Mouse (Mus musculus) natural killer cell, adult 2 months (primary cell): ENCODE measurements at regions not wholly inside any gene's neighbourhood (a gene's known extent, or its start where the extent isn't known, plus 50 kb on each side); places are given as distances from the start of the nearest gene placed in this dataset.
A peak's percentile ranks its signal among the peaks of the same experiment; 100 is the strongest.
"Not testable (repeated sequence)": the region's sequence is repeated elsewhere in the genome, so short reads cannot be mapped to it uniquely, and the experiment has no call there.

Source experiments
- DNase-seq, 2 experiments: peaks; one replicate each; pipeline ENCODE4 v3.0.0; 2022; ENCODE audit warnings: low spot score in 2 of 2

DNA sequence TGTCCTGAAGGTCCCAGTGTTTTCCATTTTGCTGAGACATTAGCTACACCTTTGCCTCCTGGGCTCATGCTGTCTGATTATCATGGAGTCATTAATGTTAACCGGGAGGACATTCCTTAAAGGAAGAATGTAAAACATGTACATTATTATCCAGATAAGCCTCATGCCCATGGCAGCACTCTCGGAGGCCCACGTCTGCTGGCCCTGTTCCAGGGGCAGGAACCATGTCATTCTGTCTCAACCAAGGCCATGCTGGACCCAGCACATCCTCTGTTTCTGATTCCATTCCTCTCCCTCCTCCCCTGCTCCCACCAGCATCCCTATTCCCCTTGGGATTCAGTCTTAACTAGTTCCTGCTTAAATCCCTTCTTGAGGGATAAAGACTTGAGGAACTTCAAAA, 139.1 kb downstream of the Sptssa start:
- DNase-seq = no peak

DNA sequence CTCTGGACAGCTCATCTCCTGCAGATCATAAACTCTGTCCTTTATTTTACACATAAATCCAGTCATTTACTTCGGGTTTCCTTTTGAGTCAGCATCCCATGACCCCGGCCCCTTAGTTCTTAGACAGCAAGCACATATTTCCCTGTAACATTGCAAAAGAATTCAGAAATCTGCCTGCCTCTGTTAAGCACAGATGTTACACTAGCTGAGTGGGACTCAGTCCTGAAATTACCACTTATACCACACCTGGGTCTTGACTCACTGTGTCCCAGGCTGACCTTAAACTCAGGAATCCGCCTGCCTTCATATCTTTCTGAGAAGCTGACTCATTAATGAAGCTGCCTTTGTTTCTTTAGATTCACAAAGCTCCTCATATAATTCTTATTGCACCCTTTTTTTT, 139.9 kb downstream of the Sptssa start:
- no peak for DNase-seq

DNA sequence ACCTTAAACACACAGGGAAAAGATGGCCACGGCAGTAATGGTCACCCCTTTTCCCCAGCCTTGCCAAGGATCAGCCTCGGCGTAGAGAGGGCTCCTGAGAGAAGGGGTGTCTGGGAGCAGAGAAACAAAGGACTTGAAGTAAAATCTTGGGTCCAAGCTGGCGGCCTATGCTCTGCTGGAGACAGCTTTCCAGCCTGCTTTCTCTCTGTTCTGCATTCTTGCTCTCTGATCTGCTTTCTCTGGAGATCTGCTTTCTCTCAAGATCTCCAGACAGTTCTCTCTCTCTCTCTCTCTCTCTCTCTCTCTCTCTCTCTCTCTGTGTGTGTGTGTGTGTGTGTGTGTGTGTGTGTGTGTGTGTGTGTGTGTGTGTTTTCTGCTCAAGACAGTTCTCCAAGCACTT, 140.3 kb downstream of the Sptssa start:
- not testable (repeated sequence) for DNase-seq

DNA sequence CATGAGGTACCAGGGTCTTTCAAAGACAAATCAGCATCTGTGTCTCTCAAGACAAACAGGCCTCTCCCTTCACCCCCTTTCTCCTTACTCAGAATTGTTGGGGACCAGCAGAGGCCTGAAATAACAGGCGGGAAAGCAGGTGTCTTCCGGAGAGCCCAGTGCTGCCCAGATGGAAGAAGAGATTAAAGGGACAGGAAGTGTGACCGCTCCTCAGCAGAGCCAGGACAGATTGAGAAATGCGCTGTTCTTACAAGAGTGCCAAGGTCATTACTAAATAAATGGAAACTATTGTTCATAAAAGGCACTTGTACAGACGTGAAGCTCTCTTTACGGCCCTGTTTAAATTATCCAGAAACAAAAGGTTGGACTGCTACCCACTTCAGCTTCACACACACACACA, 146.5 kb downstream of the Sptssa start:
- DNase-seq = no peak

DNA sequence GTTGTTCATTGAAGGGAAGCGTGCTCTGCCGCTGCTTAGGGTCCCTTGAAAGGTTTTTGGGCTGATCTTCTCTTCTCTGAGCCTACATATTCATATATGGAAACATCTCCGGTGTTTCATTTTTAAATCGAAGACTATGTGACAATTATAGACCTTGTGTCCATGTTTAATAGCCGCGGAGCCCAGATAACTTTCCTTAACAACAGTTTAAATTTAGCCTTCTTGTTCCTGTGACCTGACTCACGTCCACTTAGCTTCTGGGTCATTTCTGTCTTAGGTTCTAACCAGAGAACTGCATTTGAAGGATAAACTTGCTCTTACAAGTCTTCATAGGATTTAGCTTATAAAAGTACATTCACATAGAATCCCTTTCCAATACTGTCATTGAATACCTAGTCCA, 153.6 kb downstream of the Sptssa start:
- DNase-seq = no peak

DNA sequence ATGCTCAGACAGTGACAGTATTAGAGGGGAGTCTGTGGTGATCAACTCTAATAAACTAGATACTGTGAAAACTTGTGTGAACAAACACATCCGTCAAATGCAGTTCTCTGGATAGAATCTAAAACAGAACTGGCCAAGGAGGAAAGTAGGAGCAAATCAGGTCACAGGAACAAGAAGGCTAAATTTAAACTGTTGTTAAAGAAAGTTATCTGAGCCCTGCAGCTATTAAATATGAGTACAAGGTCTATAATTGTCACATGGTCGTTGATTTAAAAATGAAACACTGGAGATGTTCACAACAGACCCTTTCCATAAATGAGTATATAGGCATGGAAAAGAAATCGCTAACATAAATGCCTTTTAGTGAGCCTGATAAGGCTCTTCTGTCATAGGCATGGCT, 156.4 kb downstream of the Sptssa start:
- no peak for DNase-seq

DNA sequence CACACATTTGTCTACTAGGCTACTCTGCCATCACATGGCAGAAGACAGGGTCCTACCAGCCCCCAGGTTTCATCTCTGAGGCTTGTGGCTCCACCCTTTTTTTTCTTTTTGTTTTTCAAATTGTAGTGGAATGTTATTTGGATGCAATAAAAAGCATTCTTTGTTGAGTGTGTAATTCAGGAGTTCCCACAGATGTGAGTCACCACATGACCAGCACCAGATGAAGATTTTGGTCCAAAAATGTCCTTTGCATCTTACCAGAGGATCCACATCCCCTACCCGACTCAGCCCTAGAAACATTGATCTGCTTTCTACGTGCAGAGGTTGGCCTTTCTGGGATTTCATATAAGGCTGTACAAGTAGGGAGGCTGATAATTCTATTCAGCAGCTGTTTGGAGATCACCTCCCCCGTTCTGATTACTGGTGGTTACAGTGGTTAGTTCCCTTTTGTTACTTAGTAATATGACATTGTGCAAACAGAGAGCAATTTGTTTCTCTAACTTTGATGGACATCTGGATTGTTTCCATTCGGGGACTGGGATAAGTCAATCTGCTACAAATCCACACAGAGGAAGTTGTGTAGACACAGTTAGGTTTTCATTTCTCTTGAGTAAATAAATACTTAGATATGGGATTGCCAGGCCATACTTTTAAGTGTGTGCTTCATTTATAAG, 160.5 kb downstream of the Sptssa start:
- no peak for DNase-seq

DNA sequence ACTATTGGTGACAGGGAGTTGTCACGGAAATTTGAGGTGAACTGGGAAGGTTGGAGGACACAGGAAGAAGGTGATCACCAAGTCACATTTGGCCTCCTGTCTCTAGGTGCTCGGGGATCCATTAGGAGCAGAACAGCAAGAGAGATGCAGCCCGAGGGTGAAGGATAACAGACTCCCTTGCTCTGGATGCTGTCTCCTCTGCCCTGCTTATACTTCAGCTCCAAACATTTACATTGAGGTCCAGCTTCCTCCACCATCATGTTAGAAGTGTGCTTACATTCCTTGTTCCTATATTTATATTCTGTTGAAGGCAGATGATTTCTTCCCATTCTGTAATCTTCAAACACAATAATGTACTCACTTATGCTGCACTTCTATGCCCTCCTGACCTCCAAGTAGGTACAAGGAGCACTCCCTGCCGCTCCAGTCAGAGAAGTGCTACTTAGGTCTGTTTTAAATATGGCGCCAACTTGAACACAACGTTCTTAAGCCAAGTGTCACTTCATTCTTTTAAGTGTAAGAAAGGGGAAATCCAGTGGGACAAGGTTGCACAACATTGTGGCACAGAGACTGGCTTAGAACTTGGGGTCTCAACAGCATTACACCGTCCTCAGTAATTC, 161.5 kb downstream of the Sptssa start:
- DNase-seq = no peak

DNA sequence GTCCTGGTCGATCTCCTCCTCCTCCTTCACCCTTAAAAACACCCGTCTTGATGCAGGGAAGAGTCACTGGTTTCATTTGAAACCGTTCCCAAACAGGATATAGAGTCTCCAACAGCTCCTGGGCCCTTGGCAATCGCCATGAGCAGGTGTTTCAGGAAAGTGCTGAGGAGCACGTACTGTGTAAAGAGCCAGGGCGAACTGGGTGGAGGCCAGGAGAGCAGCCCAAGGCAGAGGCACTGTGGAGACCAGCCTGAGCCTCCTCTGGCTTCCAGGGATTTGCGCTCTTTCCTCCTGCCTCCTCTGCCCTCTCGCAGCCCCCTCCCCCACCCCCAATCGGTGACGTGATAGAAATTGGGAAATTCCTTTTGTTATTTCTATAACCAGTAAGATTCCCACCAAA, 163.6 kb downstream of the Sptssa start:
- no peak for DNase-seq

DNA sequence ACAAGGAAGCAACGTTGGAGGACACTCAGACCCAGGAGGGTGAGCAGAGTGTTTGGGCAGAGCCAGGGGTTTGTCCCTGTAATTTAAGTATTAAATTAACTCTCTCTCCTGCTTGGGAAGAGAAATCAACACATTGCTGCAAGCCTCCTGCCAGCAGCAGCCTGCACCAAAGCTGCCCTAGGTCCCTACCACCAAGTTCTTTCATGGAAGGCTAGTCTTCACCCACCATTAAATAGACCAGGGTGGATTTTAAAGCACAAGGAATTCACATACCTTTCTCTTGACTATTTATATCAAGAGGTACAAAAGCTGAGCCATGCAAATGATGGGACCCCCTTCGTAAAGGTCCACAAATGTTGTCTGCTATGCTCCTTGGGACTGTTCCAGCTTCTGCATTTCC, 165.9 kb downstream of the Sptssa start:
- no peak for DNase-seq

DNA sequence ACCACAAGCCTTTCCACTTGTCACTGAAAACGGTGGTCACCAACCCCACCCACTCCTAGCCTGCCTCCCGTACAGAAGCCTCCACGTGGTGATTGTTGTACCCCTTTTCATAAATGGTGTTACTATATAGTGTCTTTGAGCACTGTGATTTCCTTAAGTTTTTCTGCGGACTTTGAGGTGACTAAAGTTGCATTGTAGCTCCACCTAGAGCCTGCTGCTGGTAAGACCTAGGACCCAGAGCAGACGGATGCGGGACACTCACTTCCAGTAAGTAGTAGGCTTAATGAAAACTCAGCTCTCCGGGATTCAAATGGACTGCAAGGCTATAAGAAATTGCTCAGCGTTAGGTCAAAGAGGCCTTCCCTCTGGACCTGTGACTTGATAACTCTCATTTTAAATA, 166.7 kb downstream of the Sptssa start:
- peak; percentile 18 to 45 for DNase-seq

DNA sequence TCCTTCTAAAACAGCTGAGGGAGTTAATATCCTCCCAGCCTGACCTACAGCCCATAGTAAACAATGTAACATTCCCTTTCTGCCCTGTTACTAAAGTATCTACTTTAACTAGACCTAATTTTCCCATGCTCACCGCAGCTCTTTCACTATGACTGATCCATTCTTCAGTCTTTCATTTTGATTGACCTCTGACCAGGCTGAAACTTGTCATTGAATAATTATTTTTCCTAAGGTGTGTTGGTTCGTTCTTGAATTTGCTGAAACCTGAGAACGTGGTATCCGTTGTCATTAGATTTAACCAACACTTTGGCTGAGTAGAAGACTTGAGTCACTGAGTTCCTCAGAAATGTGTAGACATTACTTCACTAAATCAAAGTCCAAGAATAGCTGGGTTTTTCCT, 168.7 kb downstream of the Sptssa start:
- DNase-seq = no peak

DNA sequence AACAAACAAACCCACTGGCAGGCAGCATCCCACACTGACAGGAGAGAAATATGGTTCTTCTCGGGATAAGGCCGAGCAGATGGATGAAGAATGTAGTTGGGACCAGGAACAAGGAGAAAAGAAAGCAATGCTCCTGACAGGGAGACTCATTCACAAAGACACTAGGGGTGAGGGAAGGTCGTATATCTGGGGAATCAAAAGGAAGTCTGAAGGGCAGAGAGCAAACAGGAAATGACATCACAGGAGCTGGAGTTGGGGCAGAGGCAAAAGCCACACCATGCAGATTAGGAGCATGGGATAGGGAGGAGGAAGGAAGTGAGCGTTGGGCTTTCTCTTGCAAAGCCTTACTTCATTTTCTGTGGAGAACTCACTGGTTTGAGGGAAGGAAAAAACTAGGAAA, 174.4 kb downstream of the Sptssa start:
- DNase-seq = no peak

DNA sequence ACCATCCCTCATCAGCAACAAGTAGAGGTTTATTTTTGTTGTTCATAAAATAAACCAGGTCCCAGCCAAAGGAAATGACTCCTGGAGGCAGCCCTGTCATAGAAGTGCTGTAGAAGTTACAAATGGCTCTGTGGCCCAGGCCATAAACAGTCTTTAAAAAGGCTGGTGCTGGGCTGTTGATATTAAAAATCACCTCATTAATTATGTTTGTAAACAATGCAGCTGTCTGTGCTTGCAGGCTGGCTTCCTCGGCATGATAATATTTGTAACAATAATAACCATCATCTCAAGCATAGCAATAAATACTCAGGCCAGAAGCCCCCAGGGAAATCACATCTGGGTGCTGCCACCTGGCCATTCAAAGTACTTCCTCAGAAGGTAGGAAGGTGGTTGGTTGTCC, 176.5 kb downstream of the Sptssa start:
- no peak for DNase-seq

DNA sequence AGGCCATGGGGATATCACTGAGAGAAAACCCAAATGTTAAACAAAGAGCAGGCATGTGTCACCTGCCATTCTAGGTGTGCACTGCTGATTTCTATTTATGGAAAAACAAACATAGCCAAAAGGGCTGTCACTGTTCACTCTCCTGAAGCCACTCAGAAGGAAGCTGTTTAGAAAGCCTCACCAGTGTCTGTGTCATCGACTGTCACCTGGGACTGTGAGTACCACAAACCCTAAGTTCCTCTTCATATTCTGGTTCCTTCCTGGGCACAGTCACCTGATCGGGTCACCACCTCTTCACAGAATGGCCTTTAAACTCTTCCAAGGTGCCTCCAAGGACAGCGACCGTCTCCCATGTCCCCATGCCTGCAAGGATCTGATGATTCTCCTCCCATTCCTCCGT, 183.5 kb downstream of the Sptssa start:
- DNase-seq = peak in 1 of 2 experiments; percentile 5

DNA sequence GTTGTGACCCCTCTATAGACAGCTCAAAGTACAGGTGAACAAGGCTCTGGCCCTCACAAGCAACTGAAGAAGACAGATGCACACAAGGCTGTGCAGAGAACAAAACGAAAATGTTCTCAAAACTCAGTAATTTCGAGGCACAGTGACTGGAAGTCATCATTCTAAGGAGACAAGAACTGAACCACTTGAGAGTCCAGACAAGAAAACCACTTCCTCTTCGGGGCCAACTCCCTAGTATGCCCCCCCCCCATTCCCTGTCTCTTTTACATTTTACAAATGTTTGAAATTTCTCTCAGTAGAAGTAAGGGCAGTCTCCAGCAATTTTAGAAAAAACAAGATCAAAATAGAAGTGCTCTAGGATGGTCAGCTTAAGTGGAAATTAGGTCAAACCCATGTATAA, 184.0 kb downstream of the Sptssa start:
- DNase-seq = no peak

DNA sequence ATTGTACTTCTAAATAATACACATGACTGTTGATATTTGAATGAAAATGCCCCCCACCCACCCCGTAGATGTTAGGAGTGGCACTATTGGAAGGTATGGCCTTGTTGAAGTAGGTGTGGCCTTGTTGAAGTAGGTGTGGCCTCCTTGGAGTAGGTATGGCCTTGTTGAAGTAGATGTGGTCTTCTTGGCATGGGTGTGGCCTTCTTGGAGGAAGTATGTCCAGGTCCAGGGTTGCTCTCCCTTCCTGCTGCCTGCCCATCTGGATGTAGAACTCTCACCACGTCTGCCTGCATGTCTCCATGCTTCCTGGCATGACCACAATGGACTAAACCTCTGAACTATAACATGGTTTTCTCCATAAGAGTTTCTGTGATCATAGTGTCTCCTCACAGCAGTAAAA, 188.7 kb downstream of the Sptssa start:
- no peak for DNase-seq

DNA sequence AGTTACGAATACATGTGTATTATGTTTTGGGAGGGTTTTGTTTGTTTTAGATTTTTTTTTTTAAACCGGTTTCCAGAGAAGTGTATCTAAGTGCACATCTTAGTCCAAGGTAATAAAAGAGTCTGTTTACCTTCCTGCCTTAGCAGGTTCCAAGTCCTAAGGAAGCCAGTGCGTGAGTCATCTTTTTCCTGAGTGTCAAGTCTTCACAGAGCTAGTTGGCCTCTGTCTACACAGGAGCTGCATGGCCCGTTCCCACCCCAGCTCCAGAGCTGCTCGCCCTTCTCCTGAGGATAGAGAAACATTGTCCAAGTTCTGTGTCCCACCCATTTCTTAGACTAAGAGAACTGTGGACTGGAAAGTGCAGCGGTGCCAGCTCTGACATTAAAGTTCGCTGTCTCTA, 192.6 kb downstream of the Sptssa start:
- DNase-seq = no peak

DNA sequence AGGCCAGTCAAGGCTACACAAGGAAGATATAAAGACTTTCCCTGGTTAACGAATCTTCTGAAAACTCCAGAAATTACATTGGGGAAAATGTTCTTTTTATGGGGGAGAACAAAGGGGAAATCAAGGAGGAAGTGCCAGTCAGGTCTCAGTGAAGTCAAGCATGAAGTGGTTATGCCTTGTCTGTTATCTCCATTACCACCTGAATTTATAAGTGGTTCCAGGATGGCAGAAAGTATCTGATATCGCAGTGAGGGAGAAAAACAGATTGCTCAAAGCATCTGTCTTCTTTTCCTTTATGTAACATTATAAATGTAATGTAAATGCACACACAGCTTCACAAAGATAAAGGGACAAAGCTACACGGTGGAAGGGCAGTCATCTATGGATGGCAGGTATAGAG, 195.0 kb downstream of the Sptssa start:
- no peak for DNase-seq

DNA sequence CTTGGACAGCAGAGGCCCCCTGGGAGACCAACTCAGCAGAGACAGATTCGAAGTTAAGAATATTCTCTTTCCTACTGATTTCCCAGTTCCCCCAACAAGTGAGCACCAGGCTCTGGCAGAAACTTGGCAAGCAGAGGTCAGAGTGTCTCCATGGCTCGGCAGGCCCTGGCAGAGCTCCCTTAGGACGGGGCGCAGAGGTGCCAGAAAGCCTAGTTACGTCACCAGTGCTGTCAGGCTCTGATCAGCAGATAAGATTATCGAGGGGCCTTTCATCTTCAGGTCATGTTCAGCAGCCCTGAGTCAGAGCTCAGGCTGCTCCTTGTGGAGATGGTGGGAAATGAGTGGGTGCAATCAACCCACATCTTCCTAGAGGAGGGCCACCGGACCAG, 196.2 kb downstream of the Sptssa start:
- no peak for DNase-seq

DNA sequence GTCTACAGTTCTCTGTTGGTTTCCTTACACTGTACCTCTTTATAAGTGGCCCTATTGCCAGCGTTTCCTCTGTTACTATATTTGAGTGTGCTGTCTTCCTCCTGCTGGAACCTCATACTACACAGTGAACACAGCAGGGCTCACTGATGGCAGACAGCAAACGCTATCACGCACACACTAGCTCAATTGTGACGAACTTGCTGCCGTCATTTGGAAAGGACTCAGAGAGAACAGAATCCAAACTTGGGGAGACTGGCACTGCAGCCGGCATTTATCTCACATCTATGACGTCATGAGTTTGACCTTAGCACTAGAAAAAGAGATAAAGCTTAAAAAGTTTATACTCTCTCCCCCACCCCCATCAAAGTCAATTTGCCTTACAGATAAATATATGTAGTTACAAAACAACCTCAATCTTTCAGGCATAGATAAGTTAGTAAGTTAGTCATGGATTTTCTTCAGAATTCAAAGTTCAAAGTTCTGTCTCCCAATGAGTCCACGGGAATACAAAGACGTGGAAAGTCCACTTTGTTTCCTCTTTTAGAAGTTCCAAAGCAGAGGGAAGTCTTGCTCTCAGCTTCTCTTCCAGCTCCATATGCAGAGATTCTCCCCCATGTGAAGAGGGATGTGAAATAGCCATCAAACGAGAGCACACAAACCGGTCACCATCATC, 196.8 kb downstream of the Sptssa start:
- peak in 1 of 2 experiments; percentile 5 for DNase-seq

DNA sequence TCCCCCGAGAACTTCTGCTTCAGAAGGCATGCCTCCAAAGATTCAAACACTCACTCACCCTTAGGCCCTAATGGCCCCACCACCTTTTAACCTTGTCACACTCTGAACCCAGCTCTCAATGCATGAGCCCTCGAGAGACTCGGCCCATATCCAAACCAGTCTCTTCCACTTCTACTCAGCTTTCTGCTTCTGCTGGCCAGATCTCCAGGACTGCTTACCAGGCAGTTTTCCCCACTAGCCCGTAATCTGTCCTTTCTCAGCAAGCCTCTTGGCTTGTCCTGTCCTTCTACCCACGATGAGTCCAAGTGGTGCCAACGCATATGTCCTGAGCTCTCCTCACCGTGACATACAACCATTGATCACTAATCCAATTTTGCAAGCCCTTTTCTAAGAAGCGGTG, 199.6 kb downstream of the Sptssa start:
- no peak for DNase-seq

DNA sequence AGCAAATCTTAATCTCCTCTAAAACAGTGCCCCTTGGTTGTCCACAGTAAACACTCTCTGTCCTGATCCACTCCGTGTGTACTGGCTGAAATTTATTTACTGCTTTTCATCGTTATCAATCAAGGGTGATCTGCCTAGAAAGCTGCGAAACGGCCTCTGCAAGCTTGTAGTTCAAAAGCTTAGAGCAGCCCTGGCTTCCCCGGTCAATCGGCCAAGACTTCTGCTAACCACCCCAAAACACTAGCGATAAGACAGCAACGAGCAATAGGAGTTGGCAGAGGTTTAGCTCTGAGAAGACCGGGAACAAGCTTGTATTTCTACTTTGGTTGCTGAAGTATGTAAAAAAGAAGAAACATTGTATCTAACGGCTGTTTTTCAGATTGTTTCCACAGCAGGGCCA, 201.8 kb downstream of the Sptssa start:
- no peak for DNase-seq
